Mouse (Mus musculus) embryonic facial prominence, embryonic 10.5 days (tissue): ENCODE measurements around the gene Olfr1404. TPM values are rescaled to one million over a fixed set of nuclear protein-coding genes. Genes with fewer than 3 reads are reported as not detected.

ENCODE experiments used
- polyA plus RNA-seq: library from polyadenylated mRNA; unstranded; fragments of >200 nt; fragmentation: Nextera tagmentation; extraction: Ambion mirVana; gene quantifications from 2 replicates; pipeline ENCODE4 v1.2.1, GENCODE M21; 2016

Olfr1404 gene
- polyA plus RNA-seq, 1 experiment from 2014 or later: not detected

Other genes with a start within 250 kb of the Olfr1404 start
- not detected in 2 replicates for gene Olfr1408, start 75.0 kb upstream of the Olfr1404 start, polyA plus RNA-seq
- gene Olfr1406, start 21.8 kb upstream of the Olfr1404 start, polyA plus RNA-seq: not detected in 2 replicates
- not detected in 2 replicates for gene Olfr218, start 14.6 kb upstream of the Olfr1404 start, polyA plus RNA-seq
- not detected in 2 replicates for gene Fcer1a, start 14.8 kb downstream of the Olfr1404 start, polyA plus RNA-seq
- not detected in 2 replicates for gene Olfr418, start 53.6 kb downstream of the Olfr1404 start, polyA plus RNA-seq
- not detected in 2 replicates for gene Mptx2, start 65.4 kb downstream of the Olfr1404 start, polyA plus RNA-seq
- 1.2 and 1.6 TPM in 2 replicates for gene Ackr1, start 121.4 kb downstream of the Olfr1404 start, polyA plus RNA-seq
- 3.8 and 3.9 TPM in 2 replicates for gene Aim2, start 138.5 kb downstream of the Olfr1404 start, polyA plus RNA-seq
- gene Cadm3, start 155.3 kb downstream of the Olfr1404 start, polyA plus RNA-seq: 1.6 and 2.0 TPM in 2 replicates